Mouse (Mus musculus) CH12F3 (cell line): ENCODE measurements around the gene Fscn3.

ENCODE experiments used
- in situ Hi-C: fragments of 300-500 bp; cut with MboI; formaldehyde crosslinking; loops from 2 replicates; pipeline ENCODE4 v1.14.3; 2020; ENCODE audit warnings: low sequenced_read_pairs

Gene Fscn3

DNA sequence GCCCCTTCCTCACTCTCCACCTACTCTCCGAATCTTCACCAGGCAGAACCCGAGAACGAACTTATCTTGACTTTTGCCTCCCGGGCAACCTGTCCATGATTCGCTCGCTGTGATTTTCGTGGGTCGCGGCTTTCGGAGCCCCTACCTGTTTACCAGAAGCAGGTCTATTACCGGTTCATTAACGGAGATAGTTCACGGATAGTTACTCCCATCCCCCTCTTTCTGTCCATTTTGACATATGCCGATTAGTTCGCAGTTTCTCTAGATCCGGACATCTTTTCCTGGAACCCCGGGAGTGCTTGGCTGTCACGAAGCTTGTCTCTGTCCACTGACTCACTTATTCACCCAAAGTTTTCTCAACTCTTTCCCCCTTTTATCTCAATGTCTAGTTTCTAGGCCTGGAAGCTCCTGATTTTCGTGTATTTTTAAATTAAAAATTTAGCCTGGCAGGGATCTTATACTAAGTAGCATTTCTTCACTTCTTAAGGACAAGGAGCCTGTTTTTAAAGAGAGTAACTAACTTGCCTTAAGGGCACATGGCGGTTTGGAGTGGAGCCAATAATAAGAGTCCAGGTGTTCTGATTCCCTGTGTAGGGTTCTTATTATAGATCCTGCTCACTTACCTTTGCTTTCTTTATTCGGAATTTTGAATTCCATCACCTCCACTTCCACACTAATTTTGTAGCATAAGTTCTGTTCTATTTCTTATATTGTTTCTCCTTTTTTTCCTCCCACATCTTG is 53.3 kb downstream of the Fscn3 start:
- in situ Hi-C loops, result no loop called here

DNA sequence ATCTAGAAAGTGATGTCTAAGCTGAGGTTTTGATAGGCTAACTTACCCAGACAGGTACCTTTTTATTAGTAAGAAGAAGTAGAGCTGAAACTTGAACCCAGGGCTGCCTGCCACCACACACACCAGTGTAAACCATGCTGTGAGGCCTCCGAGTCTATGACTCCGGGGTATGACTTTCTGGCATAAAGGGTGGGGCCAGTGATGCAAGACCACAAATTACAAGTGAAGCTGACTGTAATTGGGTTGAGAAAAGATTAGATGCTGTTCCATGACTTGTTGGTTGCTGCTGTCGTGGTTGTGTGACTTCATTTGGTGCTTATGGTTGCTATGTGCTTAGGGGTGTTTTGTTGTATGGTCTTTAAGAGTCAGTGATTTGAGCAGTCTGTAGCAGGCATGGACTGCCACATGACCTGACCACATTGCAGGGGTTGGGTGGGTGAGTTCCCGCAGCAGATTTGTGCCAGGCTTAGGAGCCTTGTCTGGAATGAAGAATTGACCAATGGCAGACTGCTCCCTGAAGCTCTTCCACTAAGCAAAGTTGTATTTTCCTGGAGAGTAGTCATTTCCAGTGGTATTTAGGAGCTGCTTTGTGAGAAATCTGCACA is 55.2 kb downstream of the Fscn3 start:
- in situ Hi-C loops, result no loop called here

DNA sequence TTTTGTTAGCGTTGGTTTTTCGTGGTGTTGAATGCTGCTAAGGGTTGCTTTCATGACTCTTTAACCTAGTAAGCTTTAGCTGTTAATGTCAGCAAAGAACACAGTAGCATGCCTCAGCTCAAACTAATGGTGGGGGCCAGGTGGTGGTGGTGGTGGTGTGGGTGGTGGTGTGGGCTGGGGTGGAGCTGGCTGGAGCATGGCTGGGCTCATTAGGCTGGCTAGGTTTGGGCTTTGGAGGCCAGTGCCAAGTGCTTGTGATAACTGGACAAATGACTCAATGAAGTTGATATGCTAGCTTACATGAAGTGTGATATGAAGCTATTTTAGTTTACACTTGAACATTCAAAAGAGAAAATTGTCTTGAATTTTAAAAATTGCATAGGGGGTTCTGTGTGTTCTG is 58.4 kb downstream of the Fscn3 start:
- in situ Hi-C loops, result no loop called here

DNA sequence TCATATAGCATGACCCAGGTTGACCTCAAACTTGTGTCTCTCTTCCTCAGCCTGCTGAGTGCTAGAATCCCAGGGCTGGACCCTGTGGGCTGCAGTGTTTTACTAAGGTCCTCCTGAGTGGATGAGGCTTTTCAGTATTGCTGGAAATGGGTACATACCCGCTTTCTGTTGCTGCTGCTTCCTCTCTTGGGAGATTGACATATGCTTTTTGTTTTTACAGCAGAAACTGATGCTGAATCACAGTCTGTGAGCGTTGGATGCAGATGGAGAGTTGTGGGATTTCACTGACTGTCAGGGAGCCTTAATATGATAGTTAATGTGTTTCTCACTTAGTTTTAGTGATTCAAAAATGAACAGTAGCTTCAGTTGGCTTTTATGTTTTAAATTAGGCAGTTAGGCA is 58.9 kb downstream of the Fscn3 start:
- in situ Hi-C loops, result no loop called here

DNA sequence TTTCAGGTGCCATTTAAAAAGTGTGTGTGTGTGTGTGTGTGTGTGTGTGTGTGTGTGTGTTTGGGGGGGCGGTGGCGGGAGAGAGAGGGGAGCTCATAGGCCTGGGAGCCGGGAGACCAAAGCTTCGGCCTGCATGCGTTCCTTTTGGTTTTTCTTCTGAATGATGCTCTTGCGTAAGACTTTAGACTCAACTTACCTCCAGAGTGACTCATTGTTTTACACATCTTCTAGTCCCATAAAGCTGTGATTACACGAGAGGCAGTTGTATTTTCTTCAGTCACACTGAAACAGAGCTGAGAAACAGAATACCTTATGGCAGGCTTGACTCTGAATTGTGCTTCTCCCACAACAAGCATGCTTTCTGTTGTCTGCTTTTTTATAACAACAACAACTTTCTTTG is 59.3 kb downstream of the Fscn3 start:
- in situ Hi-C loops, result no loop called here
